Mouse (Mus musculus): Measurements from ENCODE around the gene Brd1.

The Brd1 gene

GRCm38 (mm10) chr15:88686725-88687124 lies 47.3 kb downstream of the Brd1 start:
- no peak for DNase-seq (ENCODE audit: low spot score)

GRCm38 (mm10) chr15:88684039-88684438 lies 50.0 kb downstream of the Brd1 start:
- no peak for DNase-seq (ENCODE audit: low spot score)

GRCm38 (mm10) chr15:88680931-88681330 lies 53.1 kb downstream of the Brd1 start:
- DNase-seq (ENCODE audit: low spot score), result no peak

GRCm38 (mm10) chr15:88677568-88677967 lies 56.5 kb downstream of the Brd1 start:
- no peak for DNase-seq (ENCODE audit: low spot score)

- DNase-seq (ENCODE audit: low spot score), result no peak
Measured at GRCm38 (mm10) chr15:88675998-88676397, 58.0 kb downstream of the Brd1 start.

- DNase-seq (ENCODE audit: low spot score), result no peak
Measured at GRCm38 (mm10) chr15:88668693-88669092, 65.3 kb downstream of the Brd1 start.

GRCm38 (mm10) chr15:88667653-88668052 lies 66.4 kb downstream of the Brd1 start:
- DNase-seq (ENCODE audit: low spot score), result no peak

GRCm38 (mm10) chr15:88665846-88666245 lies 68.2 kb downstream of the Brd1 start:
- no peak for DNase-seq (ENCODE audit: low spot score)

- DNase-seq (ENCODE audit: low spot score), result no peak
Measured at GRCm38 (mm10) chr15:88663041-88663440, 71.0 kb downstream of the Brd1 start.

- DNase-seq (ENCODE audit: low spot score), result no peak
Measured at GRCm38 (mm10) chr15:88662111-88662850, 71.8 kb downstream of the Brd1 start.

- DNase-seq (ENCODE audit: low spot score), result no peak
Measured at GRCm38 (mm10) chr15:88661654-88662053, 72.4 kb downstream of the Brd1 start.

GRCm38 (mm10) chr15:88652006-88652405 lies 82.0 kb downstream of the Brd1 start:
- DNase-seq (ENCODE audit: low spot score), result no peak

- no peak for DNase-seq (ENCODE audit: low spot score)
Measured at GRCm38 (mm10) chr15:88651019-88651418, 83.0 kb downstream of the Brd1 start.

All from ovary, adult 18-20 months (tissue).